Mouse (Mus musculus): ENCODE results near the gene Efl1. TPM values are rescaled to one million over a fixed set of nuclear protein-coding genes. Genes with fewer than 3 reads are reported as not detected.

The Efl1 gene
- polyA plus RNA-seq, 1 experiment, result not detected

DNA sequence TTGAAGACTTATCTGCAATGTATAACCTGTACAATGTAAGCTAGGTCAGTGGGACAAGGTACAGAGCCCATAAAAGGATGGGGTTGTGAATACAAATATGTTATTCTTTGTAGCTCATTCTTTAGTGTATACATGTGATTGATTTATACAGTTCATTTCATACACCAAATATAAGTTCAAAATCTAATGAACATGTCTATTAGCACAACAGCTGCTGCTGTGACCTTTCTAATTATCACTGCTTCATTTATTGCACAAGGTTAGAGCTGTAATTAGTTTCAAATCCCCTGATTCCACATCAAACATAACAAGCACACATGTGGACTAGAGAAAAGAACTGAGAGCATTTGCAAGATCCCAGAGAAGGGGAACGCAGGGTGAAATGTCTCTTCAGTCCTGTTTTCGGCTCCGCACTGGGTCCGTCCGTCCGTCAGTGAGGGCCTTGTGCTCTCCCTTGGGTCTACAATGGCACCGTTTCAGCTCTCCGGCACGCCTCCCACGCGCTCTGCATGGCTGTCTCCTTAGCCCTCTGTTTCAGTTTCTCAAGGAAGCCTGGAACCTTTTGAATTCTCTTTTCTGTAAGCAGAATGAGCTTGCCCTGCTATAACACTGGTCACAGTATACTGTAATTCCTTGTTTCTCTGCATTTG is 94.8 kb downstream of the Efl1 start:
- Histone ChIP-seq H3K4me1 (ENCODE audit: control insufficient read depth, insufficient read depth, low read length) (peaks cover 9% of the 10 kb centered on the region), H3K4me3 (ENCODE audit: insufficient read depth, low read depth, low read length) (no peak overlapping the region), H3K27ac (ENCODE audit: insufficient read depth, low read depth, low read length) (no peak overlapping the region; the same call in 1 of the 2 replicates)
- WGBS, result 16% methylated on average over 11 of the region's 11 CpGs
- TF ChIP-seq CTCF (IDR thresholded peaks at IDR 0.05; ENCODE audit: insufficient read depth, low read depth, low read length) (no peak), POLR2A (IDR thresholded peaks at IDR 0.05; ENCODE audit: insufficient read depth, low read depth, low read length) (no peak)

- 85% methylated on average over 18 of the region's 18 CpGs for WGBS
Measured at GRCm38 (mm10) chr7:82744167-82744715, 95.8 kb downstream of the Efl1 start.

GRCm38 (mm10) chr7:82748812-82749211 is 100.4 kb downstream of the Efl1 start:
- TF ChIP-seq CTCF (IDR thresholded peaks at IDR 0.05; ENCODE audit: insufficient read depth, low read depth, low read length) (no peak), POLR2A (IDR thresholded peaks at IDR 0.05; ENCODE audit: insufficient read depth, low read depth, low read length) (no peak)
- H3K4me1 ChIP-seq (ENCODE audit: control insufficient read depth, insufficient read depth, low read length), result peaks cover 9% of the 10 kb centered on the region
- 90% methylated on average over 2 of the region's 2 CpGs for WGBS
- H3K27ac ChIP-seq (ENCODE audit: insufficient read depth, low read depth, low read length), result no peak overlapping the region
- H3K4me3 ChIP-seq (ENCODE audit: insufficient read depth, low read depth, low read length), result no peak overlapping the region

More at GRCm38 (mm10) chr7:82744167-82744715, 95.8 kb downstream of the Efl1 start:
- Histone ChIP-seq H3K4me3 (ENCODE audit: insufficient read depth, low read depth, low read length) (no peak overlapping the region), H3K4me1 (ENCODE audit: control insufficient read depth, insufficient read depth, low read length) (peaks cover 9% of the 10 kb centered on the region), H3K27ac (ENCODE audit: insufficient read depth, low read depth, low read length) (no peak overlapping the region)
- TF ChIP-seq CTCF (IDR thresholded peaks at IDR 0.05; ENCODE audit: insufficient read depth, low read depth, low read length) (no peak), POLR2A (IDR thresholded peaks at IDR 0.05; ENCODE audit: insufficient read depth, low read depth, low read length) (no peak)

DNA sequence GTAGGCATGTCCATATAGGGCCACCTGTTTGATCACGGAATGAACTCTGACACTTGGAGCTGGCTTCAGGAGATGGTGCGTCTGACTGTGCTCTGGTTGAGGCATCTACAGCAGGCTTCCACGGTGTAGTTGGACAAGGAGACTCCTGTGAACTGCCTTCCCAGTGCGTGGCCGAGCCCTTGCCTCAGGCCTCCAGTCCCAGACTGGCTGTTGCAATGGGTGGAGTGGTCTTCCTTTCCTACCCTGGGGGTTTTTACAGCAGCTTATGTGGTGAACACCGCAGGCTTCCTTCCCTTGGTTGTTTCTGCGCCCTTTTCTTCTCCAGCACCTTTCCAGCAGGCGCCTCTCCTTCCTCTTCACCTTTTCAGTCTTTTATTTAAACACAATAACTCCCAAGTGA is 100.8 kb downstream of the Efl1 start:
- no peak overlapping the region for H3K4me3 ChIP-seq (ENCODE audit: insufficient read depth, low read depth, low read length)
- 88% methylated on average over 8 of the region's 8 CpGs for WGBS
- no peak overlapping the region for H3K27ac ChIP-seq (ENCODE audit: insufficient read depth, low read depth, low read length)
- no peak for TF ChIP-seq POLR2A (IDR thresholded peaks at IDR 0.05; ENCODE audit: insufficient read depth, low read depth, low read length)
- no peak for TF ChIP-seq CTCF (IDR thresholded peaks at IDR 0.05; ENCODE audit: insufficient read depth, low read depth, low read length)
- peaks cover 6% of the 10 kb centered on the region for H3K4me1 ChIP-seq (ENCODE audit: control insufficient read depth, insufficient read depth, low read length)

DNA sequence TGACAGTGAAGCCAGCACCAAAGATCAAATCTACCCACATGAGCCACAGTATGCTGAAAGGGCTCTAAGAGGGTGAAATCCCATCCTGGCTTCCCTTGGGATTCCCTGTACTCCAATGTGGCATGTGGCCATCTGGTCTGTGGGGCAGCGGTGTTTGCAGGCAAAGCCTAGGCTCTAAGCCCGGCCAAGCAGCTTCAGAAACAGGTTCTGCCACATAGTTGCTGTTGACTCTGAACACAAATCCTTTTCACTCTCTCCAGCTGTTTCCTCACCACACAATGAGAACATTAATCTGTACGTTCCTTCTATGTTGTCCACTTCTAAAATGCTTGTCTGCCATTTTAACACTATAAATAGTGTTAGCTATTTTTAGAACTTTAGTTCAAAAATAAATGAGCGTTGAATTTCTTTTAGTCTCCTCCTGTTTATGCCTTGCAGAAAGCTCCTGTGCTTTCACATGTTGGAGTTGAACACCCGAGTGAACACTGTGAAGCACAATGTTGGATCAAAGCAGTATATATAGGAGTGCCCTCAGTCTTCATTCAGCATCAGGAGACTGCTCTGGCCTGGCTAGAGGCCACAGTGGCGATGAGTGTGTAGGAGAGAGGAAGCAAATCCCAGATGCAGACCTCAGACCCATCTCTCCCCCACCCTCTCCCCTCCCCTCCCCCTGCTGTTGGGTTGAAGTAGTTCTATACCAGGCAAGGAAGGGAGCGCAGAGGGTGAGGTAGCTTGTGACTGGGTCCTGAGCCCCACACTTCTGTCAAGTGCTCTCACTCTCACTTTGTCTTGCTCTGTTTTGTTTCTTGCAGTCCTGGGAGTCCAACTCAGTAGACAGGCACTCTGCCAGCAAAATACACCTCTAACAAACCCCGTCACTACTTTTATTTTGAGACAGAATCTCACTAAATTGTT is 104.0 kb downstream of the Efl1 start:
- H3K4me3 ChIP-seq (ENCODE audit: insufficient read depth, low read depth, low read length), result no peak overlapping the region
- no peak for TF ChIP-seq POLR2A (IDR thresholded peaks at IDR 0.05; ENCODE audit: insufficient read depth, low read depth, low read length)
- TF ChIP-seq CTCF (IDR thresholded peaks at IDR 0.05; ENCODE audit: insufficient read depth, low read depth, low read length), result no peak
- 65% methylated on average over 8 of the region's 8 CpGs for WGBS
- H3K4me1 ChIP-seq (ENCODE audit: control insufficient read depth, insufficient read depth, low read length), result peaks cover 3% of the 10 kb centered on the region
- no peak overlapping the region for H3K27ac ChIP-seq (ENCODE audit: insufficient read depth, low read depth, low read length)

DNA sequence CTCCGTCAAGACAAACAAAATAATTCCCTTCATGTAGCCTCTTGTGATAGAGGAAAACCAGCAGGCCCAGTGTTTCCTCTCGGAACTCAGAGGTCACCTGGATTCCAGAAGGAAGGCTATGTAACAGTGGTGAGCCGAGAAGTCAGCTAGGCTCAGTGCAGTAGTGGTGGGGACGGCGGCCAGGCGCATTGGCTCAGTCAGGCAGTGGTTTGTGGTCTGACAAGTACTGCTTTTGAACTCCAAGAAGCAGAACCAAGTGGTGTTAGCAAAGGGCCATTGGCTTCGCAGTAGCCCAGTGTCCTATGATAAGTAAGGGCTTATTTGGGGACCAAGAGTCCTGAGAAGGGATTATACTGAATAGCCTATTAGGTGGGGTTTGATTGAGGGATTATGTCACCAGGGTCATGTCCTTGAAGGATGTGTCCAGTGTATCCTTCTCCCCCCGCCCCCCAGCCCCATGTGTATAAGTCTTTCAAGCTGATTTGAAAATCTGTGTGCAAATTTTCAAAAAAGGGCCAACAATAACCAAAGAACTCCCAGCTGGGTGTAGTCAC is 107.3 kb downstream of the Efl1 start:
- no peak overlapping the region for H3K4me3 ChIP-seq (ENCODE audit: insufficient read depth, low read depth, low read length)
- no peak overlapping the region for H3K27ac ChIP-seq (ENCODE audit: insufficient read depth, low read depth, low read length)
- H3K4me1 ChIP-seq (ENCODE audit: control insufficient read depth, insufficient read depth, low read length), result peaks cover 3% of the 10 kb centered on the region
- TF ChIP-seq POLR2A (IDR thresholded peaks at IDR 0.05; ENCODE audit: insufficient read depth, low read depth, low read length) (no peak), CTCF (IDR thresholded peaks at IDR 0.05; ENCODE audit: insufficient read depth, low read depth, low read length) (no peak)
- WGBS, result 91% methylated on average over 8 of the region's 8 CpGs

DNA sequence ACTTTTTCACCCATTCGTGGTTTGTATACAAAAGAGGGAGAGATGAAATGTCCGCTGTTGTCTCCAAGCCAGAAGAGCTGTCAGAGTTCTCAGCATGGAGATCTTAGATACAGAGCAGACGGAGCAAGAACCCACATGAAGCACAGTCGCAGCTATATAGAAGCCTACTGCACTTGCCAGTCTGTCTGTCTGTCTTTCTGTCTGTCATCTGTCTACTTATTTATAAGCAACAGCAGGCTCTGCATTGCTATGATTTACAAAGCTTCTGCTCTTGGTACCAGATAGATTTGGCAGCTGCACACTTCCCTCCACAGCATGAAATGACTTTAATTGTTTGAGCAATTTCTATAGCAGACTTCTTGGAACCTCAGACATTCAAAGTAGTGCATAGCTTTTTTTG is 110.1 kb downstream of the Efl1 start:
- Histone ChIP-seq H3K27ac (ENCODE audit: insufficient read depth, low read depth, low read length) (no peak overlapping the region), H3K4me3 (ENCODE audit: insufficient read depth, low read depth, low read length) (no peak overlapping the region), H3K4me1 (ENCODE audit: control insufficient read depth, insufficient read depth, low read length) (no peaks in the 10 kb centered on the region)
- WGBS, result 78% methylated on average over 4 of the region's 4 CpGs
- TF ChIP-seq CTCF (IDR thresholded peaks at IDR 0.05; ENCODE audit: insufficient read depth, low read depth, low read length) (no peak), POLR2A (IDR thresholded peaks at IDR 0.05; ENCODE audit: insufficient read depth, low read depth, low read length) (no peak)

- H3K27ac ChIP-seq (ENCODE audit: insufficient read depth, low read depth, low read length), result no peak overlapping the region
- 84% methylated on average over 4 of the region's 4 CpGs for WGBS
- no peak overlapping the region for H3K4me3 ChIP-seq (ENCODE audit: insufficient read depth, low read depth, low read length)
- H3K4me1 ChIP-seq (ENCODE audit: control insufficient read depth, insufficient read depth, low read length), result no peaks in the 10 kb centered on the region
- no peak for TF ChIP-seq POLR2A (IDR thresholded peaks at IDR 0.05; ENCODE audit: insufficient read depth, low read depth, low read length)
Measured at GRCm38 (mm10) chr7:82759091-82759490, 110.7 kb downstream of the Efl1 start.

DNA sequence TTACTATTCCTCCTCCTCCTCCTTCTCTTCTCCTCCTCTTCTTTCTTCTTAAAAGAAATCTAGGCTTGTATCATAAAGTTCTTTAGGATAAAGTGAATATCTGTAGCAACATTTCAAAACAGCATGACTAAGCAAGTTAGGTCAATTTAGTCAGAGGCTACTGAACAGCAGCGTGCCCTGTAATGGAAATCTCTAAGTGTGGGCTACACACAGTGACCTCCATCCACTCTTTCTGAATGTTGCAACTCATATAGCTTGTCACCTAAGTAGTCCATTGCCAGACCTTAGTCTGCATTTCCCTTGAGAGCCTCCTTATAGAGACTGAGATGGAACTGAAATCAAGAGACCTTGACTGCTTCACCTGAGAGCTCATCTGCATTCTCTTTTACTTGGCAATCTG is 116.5 kb downstream of the Efl1 start:
- H3K4me1 ChIP-seq (ENCODE audit: control insufficient read depth, insufficient read depth, low read length), result no peaks in the 10 kb centered on the region
- WGBS, result 85% methylated on average over 1 of the region's 1 CpGs
- H3K4me3 ChIP-seq (ENCODE audit: insufficient read depth, low read depth, low read length), result no peak overlapping the region
- TF ChIP-seq POLR2A (IDR thresholded peaks at IDR 0.05; ENCODE audit: insufficient read depth, low read depth, low read length) (no peak), CTCF (IDR thresholded peaks at IDR 0.05; ENCODE audit: insufficient read depth, low read depth, low read length) (no peak)
- H3K27ac ChIP-seq (ENCODE audit: insufficient read depth, low read depth, low read length), result no peak overlapping the region
